Mouse (Mus musculus) liver, embryonic 14.5 days (tissue): ENCODE measurements around the gene Des. TPM values are rescaled to one million over a fixed set of nuclear protein-coding genes. Genes with fewer than 3 reads are reported as not detected.
A peak's percentile ranks its signal among the peaks of the same experiment; 100 is the strongest.

Source experiments
- ATAC-seq: fragments of 200-750 bp; cut with Nextera tagmentation; 2 replicates; pipeline ENCODE4 v1.8.0; 2017; ENCODE audit warnings: moderate number of reproducible peaks, mild to moderate bottlenecking, moderate library complexity; ENCODE audit not compliant: insufficient read depth
- DNase-seq, 3 experiments: peaks; one replicate each; pipeline ENCODE4 v3.0.0-alpha.2; 2012 to 2013; ENCODE audit warnings: low read depth in 3 of 3, low spot score in 3 of 3
- H3K27ac ChIP-seq: fragments of 300-500 bp; sonication (generic); 2 replicates; pipeline ENCODE4 v1.5.1; 2014; ENCODE audit warnings: moderate library complexity, mild to moderate bottlenecking, control low read depth, inconsistent platforms
- H3K27me3 ChIP-seq: fragments of 300-500 bp; sonication (generic); 2 replicates; pipeline ENCODE4 v1.6.1; 2014; ENCODE audit warnings: mild to moderate bottlenecking, low read length, moderate library complexity; ENCODE audit not compliant: control insufficient read depth, insufficient read depth
- H3K36me3 ChIP-seq: fragments of 300-500 bp; sonication (generic); replicated peaks from 2 replicates; pipeline ENCODE4 v1.6.1; 2014; ENCODE audit warnings: low read depth; ENCODE audit not compliant: control insufficient read depth, insufficient read depth
- H3K4me1 ChIP-seq, 2 experiments: fragments of 200-500 bp in 1 of 2; fragments of 300-500 bp in 1 of 2; sonication (generic) in 1 of 2; replicated peaks; 2 replicates each; pipeline ENCODE4 v1.6.1; 2012 to 2014; ENCODE audit warnings: antibody characterized with exemption in 1 of 2, inconsistent platforms in 1 of 2, low read length in 1 of 2; ENCODE audit not compliant: control insufficient read depth in 2 of 2, insufficient read depth in 2 of 2
- H3K4me2 ChIP-seq: fragments of 300-500 bp; sonication (generic); 2 replicates; pipeline ENCODE4 v1.6.1; 2014; ENCODE audit warnings: low read depth, mild to moderate bottlenecking, control low read depth, moderate library complexity
- H3K4me3 ChIP-seq, 2 experiments: fragments of 200-500 bp in 1 of 2; fragments of 300-500 bp in 1 of 2; sonication (generic) in 1 of 2; 2 replicates each; pipeline ENCODE4 v1.5.1; 2012 to 2014; ENCODE audit warnings: low read depth in 2 of 2, low read length in 2 of 2, mild to moderate bottlenecking in 2 of 2, control low read depth in 1 of 2, inconsistent platforms in 1 of 2, moderate library complexity in 1 of 2; ENCODE audit not compliant: insufficient read depth in 1 of 2
- H3K9ac ChIP-seq: fragments of 300-500 bp; sonication (generic); replicated peaks from 2 replicates; pipeline ENCODE4 v1.6.1; 2014; ENCODE audit warnings: mild to moderate bottlenecking, control low read depth, moderate library complexity
- H3K9me3 ChIP-seq: fragments of 300-500 bp; sonication (generic); 2 replicates; pipeline ENCODE4 v1.6.1; 2016; ENCODE audit warnings: low read length, mixed read lengths; ENCODE audit not compliant: control insufficient read depth
- CTCF ChIP-seq: IDR thresholded peaks from 2 replicates; pipeline ENCODE4 v1.5.1; 2016; ENCODE audit warnings: antibody characterized with exemption, low read depth, control low read depth
- EP300 ChIP-seq: IDR thresholded peaks from 2 replicates; pipeline ENCODE4 v1.6.1; 2016; ENCODE audit warnings: antibody characterized with exemption, low read depth
- WGBS: fragments of 180-500 bp; shearing (Covaris S2); extraction: QIAGEN DNeasy Blood & Tissue Kit; methylation state at CpG from one replicate; pipeline ENCODE4 v1.1.7; 2014; ENCODE audit not compliant: insufficient replicate concordance; 5-methylcytosine and 5-hydroxymethylcytosine counted together
- polyA plus RNA-seq, 2 experiments: library from polyadenylated mRNA; depleted of rRNA in 1 of 2; stranded (reverse) in 1 of 2; unstranded in 1 of 2; fragments of >200 nt; fragmentation: Nextera tagmentation in 1 of 2; extraction: Ambion mirVana in 1 of 2; gene quantifications; 2 replicates each; pipeline versions ENCODE4 v1.2.1 to v1.2.3; 2012 to 2014

Gene Des
- polyA plus RNA-seq, 2 experiments = 1.1 to 1.4 TPM

GRCm38 (mm10) chr1:75413749-75414148 is 53.6 kb downstream of the Des start:
- 39% methylated on average over 3 of the region's 3 CpGs for WGBS
- no peak for DNase-seq

More at GRCm38 (mm10) chr1:75413749-75414148, 53.6 kb downstream of the Des start:
- Histone ChIP-seq H3K27me3 (no peaks in the 10 kb centered on the region), H3K4me1 (no peaks in the 10 kb centered on the region), H3K9ac (no peak overlapping the region), H3K9me3 (no peaks in the 10 kb centered on the region), H3K4me2 (no peak overlapping the region), H3K4me3 (no peak overlapping the region), H3K27ac (no peak overlapping the region), H3K36me3 (no peaks in the 10 kb centered on the region)
- TF ChIP-seq EP300 (no peak), CTCF (peak; percentile 71)
- no peak for ATAC-seq

Other genes starting within 250 kb of the Des start
- 1.3 and 2.0 TPM in 2 replicates for gene Nhej1, start 235.1 kb upstream of the Des start, polyA plus RNA-seq (2012; rRNA removed)
- gene Nhej1, start 235.1 kb upstream of the Des start, polyA plus RNA-seq (2014; fragmentation: Nextera tagmentation; extraction: Ambion mirVana) = 5.2 and 7.2 TPM in 2 replicates
- 1.4 and 1.7 TPM in 2 replicates for gene Slc23a3, start 226.4 kb upstream of the Des start, polyA plus RNA-seq (2012; rRNA removed)
- gene Slc23a3, start 226.4 kb upstream of the Des start, polyA plus RNA-seq (2014; fragmentation: Nextera tagmentation; extraction: Ambion mirVana) = 1.2 TPM in 2 replicates
- 29.5 and 33.3 TPM in 2 replicates for gene Cnppd1, start 217.6 kb upstream of the Des start, polyA plus RNA-seq (2012; rRNA removed)
- gene Cnppd1, start 217.6 kb upstream of the Des start, polyA plus RNA-seq (2014; fragmentation: Nextera tagmentation; extraction: Ambion mirVana) = 31.1 and 41.0 TPM in 2 replicates
- gene Retreg2, start 217.6 kb upstream of the Des start, polyA plus RNA-seq (2012; rRNA removed) = 61.8 and 74.5 TPM in 2 replicates
- gene Retreg2, start 217.6 kb upstream of the Des start, polyA plus RNA-seq (2014; fragmentation: Nextera tagmentation; extraction: Ambion mirVana) = 45.1 and 58.8 TPM in 2 replicates
- 35.3 and 43.5 TPM in 2 replicates for gene Zfand2b, start 191.7 kb upstream of the Des start, polyA plus RNA-seq (2012; rRNA removed)
- gene Zfand2b, start 191.7 kb upstream of the Des start, polyA plus RNA-seq (2014; fragmentation: Nextera tagmentation; extraction: Ambion mirVana) = 40.6 and 41.6 TPM in 2 replicates
- gene Abcb6, start 179.9 kb upstream of the Des start, polyA plus RNA-seq (2012; rRNA removed) = 31.4 and 41.4 TPM in 2 replicates
- gene Abcb6, start 179.9 kb upstream of the Des start, polyA plus RNA-seq (2014; fragmentation: Nextera tagmentation; extraction: Ambion mirVana) = 48.9 and 58.5 TPM in 2 replicates
- 6.3 and 7.6 TPM in 2 replicates for gene Ankzf1, start 168.2 kb upstream of the Des start, polyA plus RNA-seq (2012; rRNA removed)
- gene Ankzf1, start 168.2 kb upstream of the Des start, polyA plus RNA-seq (2014; fragmentation: Nextera tagmentation; extraction: Ambion mirVana) = 4.8 and 7.2 TPM in 2 replicates
- 17.4 and 23.6 TPM in 2 replicates for gene Atg9a, start 168.1 kb upstream of the Des start, polyA plus RNA-seq (2012; rRNA removed)
- gene Atg9a, start 168.1 kb upstream of the Des start, polyA plus RNA-seq (2014; fragmentation: Nextera tagmentation; extraction: Ambion mirVana) = 16.4 and 18.3 TPM in 2 replicates
- gene Glb1l, start 149.5 kb upstream of the Des start, polyA plus RNA-seq (2012; rRNA removed) = 4.0 and 4.9 TPM in 2 replicates
- gene Glb1l, start 149.5 kb upstream of the Des start, polyA plus RNA-seq (2014; fragmentation: Nextera tagmentation; extraction: Ambion mirVana) = 3.2 and 4.3 TPM in 2 replicates
- gene Stk16, start 149.5 kb upstream of the Des start, polyA plus RNA-seq (2012; rRNA removed) = 76.3 and 93.3 TPM in 2 replicates
- 61.8 and 66.1 TPM in 2 replicates for gene Stk16, start 149.5 kb upstream of the Des start, polyA plus RNA-seq (2014; fragmentation: Nextera tagmentation; extraction: Ambion mirVana)
- 155 and 168 TPM in 2 replicates for gene Tuba4a, start 140.5 kb upstream of the Des start, polyA plus RNA-seq (2012; rRNA removed)
- 346 and 362 TPM in 2 replicates for gene Tuba4a, start 140.5 kb upstream of the Des start, polyA plus RNA-seq (2014; fragmentation: Nextera tagmentation; extraction: Ambion mirVana)
- not detected in 2 replicates for gene A630095N17Rik, start 128.2 kb upstream of the Des start, polyA plus RNA-seq (2012; rRNA removed)
- gene A630095N17Rik, start 128.2 kb upstream of the Des start, polyA plus RNA-seq (2014; fragmentation: Nextera tagmentation; extraction: Ambion mirVana) = 0.22 TPM in 1 of 2 replicates, not detected in the other
- 17.6 and 21.1 TPM in 2 replicates for gene Dnajb2, start 123.9 kb upstream of the Des start, polyA plus RNA-seq (2012; rRNA removed)
- 11.1 and 12.5 TPM in 2 replicates for gene Dnajb2, start 123.9 kb upstream of the Des start, polyA plus RNA-seq (2014; fragmentation: Nextera tagmentation; extraction: Ambion mirVana)
- gene Ptprn, start 95.8 kb upstream of the Des start, polyA plus RNA-seq (2012; rRNA removed) = 0.26 and 0.28 TPM in 2 replicates
- 0.08 and 0.17 TPM in 2 replicates for gene Ptprn, start 95.8 kb upstream of the Des start, polyA plus RNA-seq (2014; fragmentation: Nextera tagmentation; extraction: Ambion mirVana)
- not detected in 2 replicates for gene Resp18, start 81.9 kb upstream of the Des start, polyA plus RNA-seq (2012; rRNA removed)
- not detected in 2 replicates for gene Resp18, start 81.9 kb upstream of the Des start, polyA plus RNA-seq (2014; fragmentation: Nextera tagmentation; extraction: Ambion mirVana)
- 35.6 and 39.3 TPM in 2 replicates for gene Dnpep, start 42.3 kb upstream of the Des start, polyA plus RNA-seq (2012; rRNA removed)
- 43.4 and 48.4 TPM in 2 replicates for gene Dnpep, start 42.3 kb upstream of the Des start, polyA plus RNA-seq (2014; fragmentation: Nextera tagmentation; extraction: Ambion mirVana)
- 8.4 and 8.5 TPM in 2 replicates for gene Speg, start 15.0 kb downstream of the Des start, polyA plus RNA-seq (2012; rRNA removed)
- gene Speg, start 15.0 kb downstream of the Des start, polyA plus RNA-seq (2014; fragmentation: Nextera tagmentation; extraction: Ambion mirVana) = 8.4 and 9.5 TPM in 2 replicates
- 34.3 and 38.2 TPM in 2 replicates for gene Gmppa, start 75.6 kb downstream of the Des start, polyA plus RNA-seq (2012; rRNA removed)
- gene Gmppa, start 75.6 kb downstream of the Des start, polyA plus RNA-seq (2014; fragmentation: Nextera tagmentation; extraction: Ambion mirVana) = 22.8 and 31.1 TPM in 2 replicates
- gene Asic4, start 90.1 kb downstream of the Des start, polyA plus RNA-seq (2012; rRNA removed) = 0.03 TPM in 2 replicates
- not detected in 2 replicates for gene Asic4, start 90.1 kb downstream of the Des start, polyA plus RNA-seq (2014; fragmentation: Nextera tagmentation; extraction: Ambion mirVana)
- gene Chpf, start 119.0 kb downstream of the Des start, polyA plus RNA-seq (2012; rRNA removed) = 5.0 and 5.2 TPM in 2 replicates
- gene Chpf, start 119.0 kb downstream of the Des start, polyA plus RNA-seq (2014; fragmentation: Nextera tagmentation; extraction: Ambion mirVana) = 2.8 and 3.6 TPM in 2 replicates
- gene Tmem198, start 119.2 kb downstream of the Des start, polyA plus RNA-seq (2012; rRNA removed) = 0.13 and 0.18 TPM in 2 replicates
- 0.09 TPM in 1 of 2 replicates, not detected in the other for gene Tmem198, start 119.2 kb downstream of the Des start, polyA plus RNA-seq (2014; fragmentation: Nextera tagmentation; extraction: Ambion mirVana)
- 7.7 and 9.7 TPM in 2 replicates for gene Obsl1, start 146.1 kb downstream of the Des start, polyA plus RNA-seq (2012; rRNA removed)
- gene Obsl1, start 146.1 kb downstream of the Des start, polyA plus RNA-seq (2014; fragmentation: Nextera tagmentation; extraction: Ambion mirVana) = 5.3 and 6.8 TPM in 2 replicates
- gene Inha, start 146.7 kb downstream of the Des start, polyA plus RNA-seq (2012; rRNA removed) = 1.3 and 1.8 TPM in 2 replicates
- 0.17 and 0.28 TPM in 2 replicates for gene Inha, start 146.7 kb downstream of the Des start, polyA plus RNA-seq (2014; fragmentation: Nextera tagmentation; extraction: Ambion mirVana)
- 5.8 and 5.9 TPM in 2 replicates for gene Stk11ip, start 161.2 kb downstream of the Des start, polyA plus RNA-seq (2012; rRNA removed)
- gene Stk11ip, start 161.2 kb downstream of the Des start, polyA plus RNA-seq (2014; fragmentation: Nextera tagmentation; extraction: Ambion mirVana) = 3.4 and 4.2 TPM in 2 replicates
- 1.2 and 1.4 TPM in 2 replicates for gene Slc4a3, start 185.9 kb downstream of the Des start, polyA plus RNA-seq (2012; rRNA removed)
- gene Slc4a3, start 185.9 kb downstream of the Des start, polyA plus RNA-seq (2014; fragmentation: Nextera tagmentation; extraction: Ambion mirVana) = 0.44 and 0.77 TPM in 2 replicates